Mouse (Mus musculus): ENCODE results near the gene Tkfc. TPM values are rescaled to one million over a fixed set of nuclear protein-coding genes. Genes with fewer than 3 reads are reported as not detected.

Gene Tkfc
- polyA plus RNA-seq (2017; shearing (Covaris generic)) = 3.5 TPM

DNA sequence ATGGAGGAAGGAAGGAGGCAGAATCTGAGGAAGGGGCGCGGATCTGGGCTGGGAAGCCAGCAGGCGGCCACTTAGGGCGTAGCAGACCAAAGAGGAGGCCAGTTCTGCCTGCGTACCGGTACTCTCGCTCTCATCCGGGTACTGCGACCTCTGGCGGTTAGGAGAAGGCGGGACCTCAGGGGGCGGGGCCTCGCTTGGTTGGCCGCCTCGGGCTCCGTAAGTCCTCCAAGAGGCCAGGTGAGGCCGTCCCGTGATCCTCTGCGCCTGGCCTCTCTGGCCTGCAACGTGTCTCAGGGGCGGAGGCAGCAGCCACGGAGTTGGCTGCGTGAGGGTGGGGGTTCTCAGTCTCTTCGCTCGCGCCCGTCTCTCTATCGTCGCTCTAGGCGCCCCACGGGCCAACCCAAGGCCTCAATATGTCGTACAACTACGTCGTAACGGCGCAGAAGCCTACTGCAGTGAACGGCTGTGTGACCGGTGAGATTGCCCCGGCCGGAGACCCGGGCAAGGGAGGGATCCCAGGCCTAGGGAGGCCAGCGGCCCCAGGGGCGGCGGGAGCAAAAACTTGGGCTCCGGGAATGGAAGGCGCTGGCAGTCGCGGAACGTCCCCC, at the start of gene Tkfc, which contains the start of gene Ddb1:
Tkfc (minus strand) TSS at position 362 of the 608 bp plus-strand sequence.
Ddb1 (plus strand) TSS at position 35 of the 608 bp plus-strand sequence.

DNA sequence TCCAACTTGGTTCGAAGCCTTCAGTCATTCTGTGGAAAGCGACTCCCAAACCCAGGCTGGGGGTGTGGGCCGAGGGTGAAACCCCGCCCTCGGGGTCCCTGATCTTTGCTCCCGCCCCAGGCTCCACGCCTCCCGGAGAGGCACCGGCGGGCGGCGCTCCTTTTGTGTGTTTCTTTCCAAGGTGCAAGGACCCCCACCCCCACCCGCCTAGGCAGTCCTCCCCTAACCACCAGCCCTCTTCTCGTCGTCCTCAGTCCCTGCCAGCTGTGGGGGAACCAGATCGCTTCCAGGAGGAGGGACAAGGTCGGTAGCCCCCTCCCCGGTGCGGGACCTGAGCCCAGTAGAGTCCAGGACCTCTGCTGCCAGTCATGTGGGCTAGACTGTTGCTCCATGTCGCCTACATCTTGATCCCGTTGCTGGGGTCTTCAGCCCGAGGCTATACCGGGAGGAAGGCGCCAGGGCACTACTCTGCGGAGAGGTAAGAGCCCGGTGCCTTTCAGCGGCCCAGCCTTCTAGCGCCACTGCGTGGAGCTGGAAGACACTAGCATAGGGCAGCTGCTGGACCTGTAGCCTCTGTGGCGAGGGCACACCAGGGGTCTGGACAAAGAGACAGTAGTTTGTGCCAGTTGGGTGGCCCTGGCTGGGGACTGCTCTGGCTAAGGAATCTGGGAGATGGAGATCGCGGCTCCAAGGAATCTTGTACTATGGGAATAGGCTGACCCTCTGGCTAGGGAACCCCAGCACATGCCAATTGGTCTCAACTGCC, 28.8 kb upstream of the Tkfc start, which contains the start of gene Vwce:
Vwce (plus strand) TSS at position 108 of the 766 bp plus-strand sequence.

DNA sequence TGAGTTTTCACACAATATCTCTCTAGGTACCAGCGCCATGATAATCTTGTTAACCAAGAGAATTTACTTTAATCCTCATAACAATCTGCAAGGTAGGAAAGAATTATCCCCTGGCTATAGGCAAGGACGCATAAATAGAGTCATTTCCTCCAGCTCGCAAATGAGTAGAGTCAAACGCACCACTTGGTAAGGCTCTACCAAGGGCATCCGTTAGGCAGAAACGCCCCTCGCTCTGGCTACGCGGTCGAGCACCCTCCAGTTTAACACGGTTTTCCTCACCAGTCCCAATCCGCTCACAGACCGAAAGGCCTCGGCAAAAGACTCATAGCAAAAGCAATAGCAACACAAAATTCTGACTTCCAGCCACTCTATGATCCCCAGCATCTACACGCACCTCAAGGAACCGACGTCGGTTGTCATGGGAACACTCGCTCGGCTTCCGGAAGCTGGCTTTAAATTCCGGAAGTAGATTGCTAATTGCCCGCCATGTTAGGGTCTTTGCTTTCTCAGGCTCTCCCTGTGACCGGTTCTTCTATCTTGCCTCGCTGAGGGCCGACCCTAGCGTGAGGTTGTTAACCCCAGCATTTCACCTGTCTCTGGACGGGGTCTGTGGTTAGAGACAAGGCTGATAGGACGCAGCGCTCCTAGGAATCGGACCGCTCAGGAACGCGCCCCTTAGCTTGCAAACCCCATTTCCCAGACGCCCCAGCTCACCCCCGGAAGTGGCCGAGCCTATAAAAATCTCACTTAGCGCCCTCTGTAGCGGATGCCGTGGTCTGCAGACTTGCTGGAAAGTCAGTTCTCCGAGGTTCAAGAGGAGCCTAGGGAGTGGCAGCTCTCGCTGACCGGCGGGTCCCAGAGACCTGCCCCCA, 28.5 kb downstream of the Tkfc start, which contains the start of the genes Cyb561a3 and Tmem138:
Cyb561a3 (plus strand) TSS at position 483 of the 872 bp plus-strand sequence.
Tmem138 (minus strand) TSS at position 673 of the 872 bp plus-strand sequence.

DNA sequence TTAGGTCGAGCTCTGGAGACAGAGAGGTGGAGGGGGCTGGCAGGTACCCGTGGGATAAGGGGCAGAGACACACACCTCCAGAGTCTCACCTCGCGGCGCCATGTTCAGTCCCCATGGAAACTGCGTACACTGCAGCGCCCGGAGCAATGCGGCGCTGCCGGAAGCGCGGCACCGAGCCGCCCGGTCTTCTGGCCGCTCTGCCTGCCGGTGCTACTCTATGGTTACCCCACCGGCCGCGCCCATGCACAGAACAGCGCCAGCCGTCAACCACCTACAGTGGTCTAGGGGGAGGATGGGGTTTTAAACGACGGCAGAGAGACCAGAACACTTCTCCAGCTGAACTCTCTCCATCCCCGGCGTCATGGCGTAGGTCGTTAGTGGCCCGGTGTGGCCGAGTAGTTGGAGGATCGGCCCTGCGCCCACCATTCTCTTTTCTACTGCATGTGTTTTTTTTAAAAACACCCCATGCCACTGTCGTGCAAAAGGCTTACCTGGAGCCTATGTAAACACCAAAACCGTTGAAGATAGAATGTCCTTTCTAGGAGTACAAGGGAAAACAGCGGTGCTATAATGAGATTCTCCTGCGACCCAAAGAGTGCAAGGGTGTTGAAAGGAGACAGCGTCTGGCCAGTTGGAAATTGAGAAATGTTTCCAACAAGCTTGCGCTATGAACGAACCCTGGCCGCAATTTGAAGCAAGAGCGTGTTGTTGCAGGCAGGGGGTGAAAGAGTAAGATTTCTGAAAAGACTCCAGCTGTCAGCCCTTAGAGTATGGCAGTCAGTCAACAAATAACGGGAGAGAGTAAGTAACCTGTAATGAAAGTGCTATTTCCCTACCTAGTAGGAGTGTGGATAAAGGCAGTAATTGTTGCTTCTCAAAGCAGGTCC, 49.6 kb downstream of the Tkfc start, which contains the start of gene Tmem216:
Tmem216 (minus strand) TSS at position 615 of the 887 bp plus-strand sequence.

Other genes starting within 250 kb of the Tkfc start
- gene Syt7, start 216.6 kb downstream of the Tkfc start, polyA plus RNA-seq (2017; shearing (Covaris generic)) = 0.83 TPM
- not detected for gene Lrrc10b, start 148.2 kb downstream of the Tkfc start, polyA plus RNA-seq (2017; shearing (Covaris generic))
- gene Ppp1r32, start 122.7 kb downstream of the Tkfc start, polyA plus RNA-seq (2017; shearing (Covaris generic)) = 0.38 TPM
- 27.8 TPM for gene Cpsf7, start 80.4 kb downstream of the Tkfc start, polyA plus RNA-seq (2017; shearing (Covaris generic))
- gene Sdhaf2, start 79.5 kb downstream of the Tkfc start, polyA plus RNA-seq (2017; shearing (Covaris generic)) = 57.3 TPM
- 10.2 TPM for gene Tmem216, start 49.4 kb downstream of the Tkfc start, polyA plus RNA-seq (2017; shearing (Covaris generic))
- 25.0 TPM for gene Cyb561a3, start 28.5 kb downstream of the Tkfc start, polyA plus RNA-seq (2017; shearing (Covaris generic))
- 6.0 TPM for gene Tmem138, start 28.3 kb downstream of the Tkfc start, polyA plus RNA-seq (2017; shearing (Covaris generic))
- gene Ddb1, start 327 bp downstream of the Tkfc start, polyA plus RNA-seq (2017; shearing (Covaris generic)) = 128 TPM
- gene Vwce, start 28.6 kb upstream of the Tkfc start, polyA plus RNA-seq (2017; shearing (Covaris generic)) = 1.0 TPM
- gene Pga5, start 72.4 kb upstream of the Tkfc start, polyA plus RNA-seq (2017; shearing (Covaris generic)) = not detected
- 25.1 TPM for gene Vps37c, start 83.1 kb upstream of the Tkfc start, polyA plus RNA-seq (2017; shearing (Covaris generic))
- gene Cd5, start 133.3 kb upstream of the Tkfc start, polyA plus RNA-seq (2017; shearing (Covaris generic)) = 564 TPM
- gene Cd6, start 224.4 kb upstream of the Tkfc start, polyA plus RNA-seq (2017; shearing (Covaris generic)) = 802 TPM
- 19.5 TPM for gene Slc15a3, start 234.1 kb upstream of the Tkfc start, polyA plus RNA-seq (2017; shearing (Covaris generic))